9 mouse cellular contexts compared by ENCODE assay signal in genomic region chr8:104099347-104100099, GRCm38 (mm10). TPM values are rescaled to one million over a fixed set of nuclear protein-coding genes. Genes with fewer than 3 reads are reported as not detected.
DNase-seq lines count a peak whose midpoint lies in the region; ATAC-seq and TF ChIP-seq lines count a peak whose summit lies in the region.
"Had no signal": no experiment of that assay in that cellular context is flagged by ENCODE, and none has a peak within 500 bp of the region (broad histone marks: within the 10 kb centered on the region; RNA-seq: fewer than 3 reads in every experiment).

No protein-coding gene starts in this region.

- 0 out of 2 replicates have a peak, but pooled peaks cover 1% of the 10 kb centered on the region for H3K79me2 ChIP-seq in heart, adult 2 months (replicated peaks; ENCODE audit: control insufficient read depth, insufficient read depth, low read length)

- no peaks in the 10 kb centered on the region for H3K36me3 ChIP-seq in heart, adult 2 months (ENCODE audit: control insufficient read depth, insufficient read depth, low read length)
- no peaks in the 10 kb centered on the region for H3K36me3 ChIP-seq in kidney, embryonic 14.5 days (ENCODE audit: control insufficient read depth, insufficient read depth, low read length)
- no peaks in the 10 kb centered on the region for H3K36me3 ChIP-seq in stomach, postnatal 0 days (ENCODE audit: control insufficient read depth, insufficient read depth, low read length)

- WGBS in heart, adult 2 months = 37% methylated on average over 20 of the region's 20 CpGs
- 65% methylated on average over 20 of the region's 20 CpGs for WGBS in kidney, embryonic 14.5 days
- 55% methylated on average over 20 of the region's 20 CpGs for WGBS in stomach, postnatal 0 days

- no peak for TF ChIP-seq CTCF in heart, adult 2 months (IDR thresholded peaks at IDR 0.05)
- no peak for TF ChIP-seq CTCF in stomach, postnatal 0 days (IDR thresholded peaks at IDR 0.05; ENCODE audit: low read depth)

- peak overlapping the region; percentile 7; the same call in 1 of the 2 replicates for H3K4me3 ChIP-seq in heart, adult 2 months
- no peak overlapping the region for H3K4me3 ChIP-seq in kidney, embryonic 14.5 days (ENCODE audit: low read length)
- no peak overlapping the region for H3K4me3 ChIP-seq in stomach, postnatal 0 days (ENCODE audit: low read depth, low read length)

- no peaks in the 10 kb centered on the region for H3K27me3 ChIP-seq in heart, adult 2 months (ENCODE audit: control insufficient read depth, insufficient read depth, low read length)
- no peaks in the 10 kb centered on the region for H3K27me3 ChIP-seq in kidney, embryonic 14.5 days (ENCODE audit: control insufficient read depth, insufficient read depth, low read length)
- H3K27me3 ChIP-seq in stomach, postnatal 0 days (ENCODE audit: control insufficient read depth, insufficient read depth, low read length) = no peaks in the 10 kb centered on the region

- no peaks in the 10 kb centered on the region for H3K9me3 ChIP-seq in kidney, embryonic 14.5 days (ENCODE audit: control insufficient read depth, low read length)
- H3K9me3 ChIP-seq in stomach, postnatal 0 days (ENCODE audit: control insufficient read depth, low read length) = no peaks in the 10 kb centered on the region

- no peak for TF ChIP-seq EP300 in heart, adult 2 months (IDR thresholded peaks at IDR 0.05; ENCODE audit: insufficient read depth, low read depth, low read length)
- no peak for TF ChIP-seq EP300 in stomach, postnatal 0 days (optimal IDR thresholded peaks at IDR 0.05)

- TF ChIP-seq POLR2A in heart, adult 2 months (IDR thresholded peaks at IDR 0.05; ENCODE audit: insufficient read depth, low read depth, low read length) = no peak

- H3K9ac ChIP-seq in heart, adult 2 months (ENCODE audit: low read depth, low read length) = peak overlapping the region; percentile 48
- H3K9ac ChIP-seq in kidney, embryonic 14.5 days (ENCODE audit: low read depth, low read length) = no peak overlapping the region
- no peak overlapping the region for H3K9ac ChIP-seq in stomach, postnatal 0 days (ENCODE audit: low read length)

- peaks cover 21% of the 10 kb centered on the region for H3K4me1 ChIP-seq in heart, adult 2 months (ENCODE audit: control insufficient read depth, insufficient read depth, low read length)
- H3K4me1 ChIP-seq in kidney, embryonic 14.5 days (ENCODE audit: control insufficient read depth, insufficient read depth, low read length) = no peaks in the 10 kb centered on the region; the same call in 1 of the 2 replicates
- H3K4me1 ChIP-seq in stomach, postnatal 0 days (replicated peaks; ENCODE audit: control insufficient read depth, insufficient read depth) = no peaks in the 10 kb centered on the region

- intact Hi-C loops in heart, adult 2 months (cut with DNase I) = loop anchor here (2.0 to 10.0 kb wide), 4 partner anchors 15 to 465 kb away; partner anchors contain the start of gene Cmtm3

- no peak overlapping the region for H3K4me2 ChIP-seq in kidney, embryonic 14.5 days (replicated peaks; ENCODE audit: low read depth, low read length)
- no peak overlapping the region for H3K4me2 ChIP-seq in stomach, postnatal 0 days (replicated peaks; ENCODE audit: low read depth)

- 0 out of 2 replicates have a peak, but pooled peaks have one; percentile 7 for ATAC-seq in kidney, embryonic 14.5 days (ENCODE audit: low FRiP score, low TSS enrichment)
- ATAC-seq in stomach, postnatal 0 days (ENCODE audit: low FRiP score, low TSS enrichment) = 0 out of 2 replicates have a peak, but pooled peaks have one; percentile 21

- H3K27ac ChIP-seq in heart, adult 2 months = peak overlapping the region; percentile 76
- peak overlapping the region; percentile 79; the same call in 1 of the 2 replicates for H3K27ac ChIP-seq in kidney, embryonic 14.5 days (ENCODE audit: low read depth, low read length)
- H3K27ac ChIP-seq in stomach, postnatal 0 days (replicated peaks) = 0 out of 2 replicates have a peak overlapping the region, but pooled peaks have one; percentile 30
- H3K27ac ChIP-seq: macrophage had no signal

- peak; percentile 2 to 15 for DNase-seq in CD8-positive naive resting alpha-beta T cell, adult 2 months (ENCODE audit: low read depth in 2 of 2, low spot score in 2 of 2)
- peak; percentile 44 for DNase-seq in adrenal gland, postnatal 25 days
- peak; percentile 67 to 75 for DNase-seq in heart, adult 2 months
- peak; percentile 81 for DNase-seq in lung, postnatal 14 days
- DNase-seq in stomach, postnatal 0 days (ENCODE audit: low spot score) = no peak
- no peak for DNase-seq in layer of hippocampus, postnatal 36 days
- no peak for DNase-seq in layer of hippocampus, adult 18-20 months (ENCODE audit: low spot score in 2 of 2)

RNA-seq across cellular contexts. Expression of gene Cdh5, which starts 1.9 kb away (rescaled TPM):
- total RNA-seq in adrenal gland, postnatal 25 days (2021) = 50.0 and 59.8 TPM in 2 replicates
- total RNA-seq in heart, adult 2 months (2021) = 100 to 1,000 TPM; 112 to 115 TPM
- polyA plus RNA-seq in heart, adult 2 months (2012; rRNA removed) = 113 and 128 TPM in 2 replicates
- polyA plus RNA-seq in kidney, embryonic 14.5 days (2014; fragmentation: Nextera tagmentation; extraction: Ambion mirVana) = 31.8 and 36.8 TPM in 2 replicates
- 8.2 and 8.7 TPM in 2 replicates for polyA plus RNA-seq in stomach, postnatal 0 days (2015; fragmentation: Nextera tagmentation; extraction: Ambion mirVana)
- 1 to 10 TPM; 8.5 to 9.1 TPM for total RNA-seq in layer of hippocampus, postnatal 36 days (2021)
- 1 to 10 TPM; 7.7 to 7.9 TPM for total RNA-seq in layer of hippocampus, adult 18-20 months (2021)

Comparison
In these comparisons a context has a peak if more than half of its experiments do, and no peak if none do; other contexts are left out.
1. DNase-seq: peak in CD8-positive naive resting alpha-beta T cell, adult 2 months (2 of 2), adrenal gland, postnatal 25 days (single experiment), heart, adult 2 months (2 of 2) and lung, postnatal 14 days (single experiment); none in stomach, postnatal 0 days (single experiment), layer of hippocampus, postnatal 36 days (0 of 2) and layer of hippocampus, adult 18-20 months (0 of 2).
2. Peak in every context shown above with its lines, with median percentiles within 50 percentile points of each other: H3K27ac ChIP-seq.